Mouse (Mus musculus): ENCODE data around the gene Ap2a2. TPM values are rescaled to one million over a fixed set of nuclear protein-coding genes. Genes with fewer than 3 reads are reported as not detected.
"Not testable (repeated sequence)": the region's sequence is repeated elsewhere in the genome, so short reads cannot be mapped to it uniquely, and the experiment has no call there.

Gene Ap2a2
- total RNA-seq, 4 experiments from 2014 or later, result 54.7 to 64.8 (median 63.0) TPM

- no peak for DNase-seq (ENCODE audit: low spot score in 2 of 2)
These were observed 2.1 kb upstream of the Ap2a2 start for GRCm38 (mm10) chr7:141559726-141560325.

DNA sequence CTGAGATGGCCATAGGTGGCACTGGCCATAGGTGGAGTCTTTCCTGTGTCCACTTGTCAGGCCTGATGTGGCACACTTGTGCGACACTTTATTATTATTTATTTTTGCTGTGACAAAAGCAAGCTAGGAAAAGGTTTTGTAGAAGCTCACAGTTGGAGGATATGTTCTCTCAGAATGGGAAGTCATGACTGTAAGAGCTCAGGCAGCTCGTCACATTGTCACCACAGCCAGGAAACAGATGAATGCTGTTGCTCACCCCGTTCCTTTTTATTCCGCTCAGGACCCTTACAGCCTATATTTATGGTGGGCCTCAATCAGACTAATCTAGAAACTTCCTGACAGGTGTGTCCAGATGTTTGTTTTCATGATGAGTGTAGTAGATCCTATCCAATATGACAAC lies 1.5 kb upstream of the Ap2a2 start:
- DNase-seq (ENCODE audit: low spot score in 2 of 2), result no peak

DNA sequence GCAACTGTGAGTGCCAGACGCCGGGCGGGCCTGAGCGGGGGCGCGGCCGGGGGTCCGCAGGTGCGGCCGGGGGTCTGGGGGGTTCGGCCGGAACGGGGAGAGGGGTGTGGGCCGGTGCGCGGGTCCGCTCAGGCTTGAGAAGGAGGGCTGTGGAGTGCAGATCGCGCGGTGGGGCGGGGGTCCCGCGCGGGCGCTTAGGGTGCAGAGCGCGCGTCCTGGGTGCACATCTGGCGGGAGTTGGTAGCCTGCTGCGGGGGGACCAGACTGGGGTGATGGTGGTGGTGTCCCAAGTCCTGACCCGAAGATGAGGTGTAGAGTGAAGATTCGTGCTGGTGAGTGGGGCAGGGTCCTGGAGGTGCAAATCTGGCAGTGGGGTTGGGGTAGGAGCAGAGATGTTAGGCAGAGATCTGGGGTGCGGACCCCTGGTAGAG lies 463 bp downstream of the Ap2a2 start:
- DNase-seq (ENCODE audit: low spot score in 2 of 2), result peak in 1 of 2 experiments; percentile 30

DNA sequence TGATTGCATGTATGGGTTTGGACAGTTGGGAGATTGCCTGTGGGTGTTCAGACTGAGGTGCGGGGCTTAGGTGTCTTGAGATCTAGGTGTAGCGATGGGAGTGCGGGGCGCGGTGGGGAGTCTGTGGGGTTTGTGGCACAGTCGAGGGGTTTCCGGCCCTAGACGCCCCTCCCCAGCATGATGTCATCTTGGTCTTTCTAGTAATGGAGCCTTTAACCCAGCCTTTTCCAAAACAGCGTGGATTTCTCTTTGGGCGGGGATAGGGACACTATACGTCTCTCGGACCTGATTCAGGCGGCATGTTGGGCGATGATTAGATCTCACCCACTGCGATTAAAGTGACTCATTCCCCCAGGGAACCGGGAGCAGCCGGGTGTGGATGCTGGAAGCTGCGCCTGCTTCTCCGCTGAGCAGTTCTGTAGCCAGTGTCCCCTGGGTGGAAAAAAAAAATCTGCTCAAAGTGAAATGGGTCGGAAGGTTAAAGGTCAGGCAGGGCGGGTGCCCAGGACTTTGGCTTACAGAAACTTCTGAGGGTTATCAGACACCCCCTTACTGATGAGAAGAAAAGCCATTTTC lies 967 bp downstream of the Ap2a2 start:
- DNase-seq (ENCODE audit: low spot score in 2 of 2), result peak; percentile 43 to 46

DNA sequence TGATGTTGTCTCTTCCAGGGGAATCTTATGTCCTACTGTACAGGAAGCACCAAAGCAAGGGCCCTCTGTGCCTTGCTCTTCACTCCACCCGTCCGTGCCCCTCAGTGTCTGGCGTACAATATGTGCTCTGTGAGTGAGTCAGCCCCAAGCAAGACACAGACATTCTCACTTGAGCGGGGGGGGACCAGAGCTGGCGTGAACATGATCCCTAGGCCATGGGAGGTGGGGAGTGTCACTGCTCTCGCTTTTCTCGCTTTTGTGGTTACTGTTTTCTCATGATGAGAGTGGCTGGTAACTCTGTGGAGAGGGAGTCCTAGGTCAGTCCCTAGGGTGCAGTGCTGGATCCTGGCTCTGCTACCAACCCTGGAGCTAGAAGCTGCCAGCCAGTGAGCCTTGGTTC lies 2.6 kb downstream of the Ap2a2 start:
- no peak for DNase-seq (ENCODE audit: low spot score in 2 of 2)

GRCm38 (mm10) chr7:141566587-141566986 lies 4.6 kb downstream of the Ap2a2 start:
- no peak for DNase-seq (ENCODE audit: low spot score in 2 of 2)

DNA sequence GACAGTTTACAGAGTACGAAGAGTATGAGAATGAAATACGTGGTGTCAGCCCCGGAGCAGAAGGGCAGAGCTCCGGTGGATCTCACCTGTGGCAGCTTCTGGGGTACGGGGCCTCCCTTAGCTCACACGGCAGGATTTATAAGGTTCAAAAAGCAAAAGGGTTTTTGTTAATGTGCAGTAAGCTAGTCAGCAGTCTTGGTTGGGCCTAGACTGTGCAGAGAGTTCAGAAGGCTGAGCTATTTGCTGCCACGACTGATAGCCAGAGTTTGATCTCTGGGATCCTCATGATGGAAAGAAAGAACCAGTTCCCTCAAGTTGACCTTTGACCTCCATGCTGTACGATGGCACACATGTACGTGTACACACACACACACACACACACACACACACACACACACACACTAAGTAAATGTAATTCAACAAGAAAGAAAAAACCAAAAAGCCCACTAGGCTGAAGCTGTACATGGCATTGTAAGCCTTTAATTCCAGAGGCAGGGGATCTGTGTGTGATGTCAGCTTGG lies 7.4 kb downstream of the Ap2a2 start:
- no peak for DNase-seq (ENCODE audit: low spot score in 2 of 2)

- DNase-seq (ENCODE audit: low spot score in 2 of 2), result no peak
These were observed 7.9 kb downstream of the Ap2a2 start for GRCm38 (mm10) chr7:141569916-141570315.

DNA sequence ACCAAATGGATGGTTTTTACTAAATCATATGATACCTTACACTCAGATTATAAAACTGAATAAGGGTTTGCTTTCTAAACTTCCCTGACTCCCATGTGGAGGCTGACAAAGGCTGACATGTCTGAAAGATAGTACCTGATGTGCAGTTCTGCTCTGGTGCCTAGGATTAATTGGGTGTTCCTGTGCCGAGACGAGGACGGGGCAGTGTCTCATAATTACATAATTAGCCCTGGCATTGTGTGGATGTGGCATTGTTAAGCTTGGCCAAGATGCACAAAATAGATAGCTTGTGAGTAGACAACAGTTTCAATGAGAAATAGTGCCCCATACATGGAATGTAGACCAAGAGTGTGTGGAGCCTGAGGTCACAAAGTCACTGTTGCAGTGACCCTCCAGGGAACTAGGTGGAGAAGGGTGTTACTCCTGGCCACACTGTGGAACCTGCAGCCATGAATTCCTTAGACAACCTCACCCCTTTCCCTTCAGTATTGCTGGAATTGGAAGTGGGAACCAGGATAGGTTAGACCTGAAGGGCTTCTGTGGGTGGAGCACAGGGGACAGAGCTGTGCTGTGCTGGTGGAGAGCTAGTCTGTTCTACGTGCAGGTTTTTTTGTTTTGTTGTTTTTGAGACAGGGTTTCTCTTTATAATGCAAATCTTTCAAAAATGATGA lies 8.8 kb downstream of the Ap2a2 start:
- no peak for DNase-seq (ENCODE audit: low spot score in 2 of 2)

DNA sequence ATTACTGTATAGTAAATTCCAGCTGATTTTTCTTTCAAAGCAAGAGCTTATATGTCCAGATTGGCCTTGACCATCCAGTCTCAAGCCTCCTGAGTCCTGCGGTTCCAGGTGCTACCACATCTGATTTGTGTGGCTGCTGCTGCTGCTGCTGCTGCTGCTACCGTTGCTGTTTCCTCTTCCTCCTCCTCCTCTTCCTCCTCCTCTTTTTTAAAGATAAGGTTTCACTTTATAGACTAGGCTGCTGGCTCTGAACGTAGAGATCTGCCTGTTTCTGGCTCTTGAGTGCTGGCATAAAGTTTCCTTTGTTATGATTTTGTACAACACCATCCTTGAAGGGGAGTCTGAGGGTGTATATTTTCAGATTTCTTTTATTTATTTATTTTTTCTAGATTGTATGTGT lies 12.1 kb downstream of the Ap2a2 start:
- DNase-seq (ENCODE audit: low spot score in 2 of 2), result no peak

DNA sequence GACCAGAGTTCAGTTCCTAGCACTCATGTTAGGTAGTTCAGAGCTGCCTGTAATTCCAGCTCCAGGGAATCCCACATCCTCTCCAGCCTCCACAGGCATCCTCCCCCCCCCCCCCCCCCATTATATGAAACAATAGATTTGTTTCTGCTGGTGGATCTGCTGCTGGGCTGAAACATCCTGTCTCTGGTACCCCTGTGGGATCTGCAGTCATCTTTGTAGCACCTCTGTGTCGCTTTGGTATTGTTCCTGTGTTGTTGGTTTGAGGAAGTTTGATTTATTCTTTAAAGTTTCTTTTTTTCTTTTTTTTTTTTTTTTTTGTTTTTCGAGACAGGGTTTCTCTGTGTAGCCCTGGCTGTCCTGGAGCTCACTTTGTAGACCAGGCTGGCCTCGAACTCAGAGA lies 13.5 kb downstream of the Ap2a2 start:
- no peak for DNase-seq (ENCODE audit: low spot score in 2 of 2)

GRCm38 (mm10) chr7:141577801-141578200 lies 15.8 kb downstream of the Ap2a2 start:
- no peak for DNase-seq (ENCODE audit: low spot score in 2 of 2)

- no peak for DNase-seq (ENCODE audit: low spot score in 2 of 2)
These were observed 16.5 kb downstream of the Ap2a2 start for GRCm38 (mm10) chr7:141578511-141578910.

DNA sequence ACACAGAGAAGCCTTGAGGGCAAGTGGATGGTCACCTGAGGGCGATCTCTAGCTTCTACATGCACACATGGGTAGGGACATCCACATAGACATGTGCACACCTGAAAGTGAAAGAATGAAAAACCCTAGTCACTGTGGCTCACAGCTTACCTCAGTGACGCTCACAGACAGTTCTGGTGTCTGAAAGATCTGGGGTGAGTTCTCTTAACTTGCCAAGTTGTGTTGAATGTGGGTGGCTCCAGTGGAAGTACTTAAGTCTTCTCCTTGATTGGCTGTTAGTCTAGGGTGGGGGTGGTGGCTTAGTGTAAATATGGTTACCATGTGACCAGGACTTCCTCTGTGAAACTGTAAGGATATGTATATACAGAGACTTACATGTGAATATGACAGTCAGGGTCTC lies 17.0 kb downstream of the Ap2a2 start:
- no peak for DNase-seq (ENCODE audit: low spot score in 2 of 2)

- no peak for DNase-seq (ENCODE audit: low spot score in 2 of 2)
These were observed 19.4 kb downstream of the Ap2a2 start for GRCm38 (mm10) chr7:141581323-141581722.

DNA sequence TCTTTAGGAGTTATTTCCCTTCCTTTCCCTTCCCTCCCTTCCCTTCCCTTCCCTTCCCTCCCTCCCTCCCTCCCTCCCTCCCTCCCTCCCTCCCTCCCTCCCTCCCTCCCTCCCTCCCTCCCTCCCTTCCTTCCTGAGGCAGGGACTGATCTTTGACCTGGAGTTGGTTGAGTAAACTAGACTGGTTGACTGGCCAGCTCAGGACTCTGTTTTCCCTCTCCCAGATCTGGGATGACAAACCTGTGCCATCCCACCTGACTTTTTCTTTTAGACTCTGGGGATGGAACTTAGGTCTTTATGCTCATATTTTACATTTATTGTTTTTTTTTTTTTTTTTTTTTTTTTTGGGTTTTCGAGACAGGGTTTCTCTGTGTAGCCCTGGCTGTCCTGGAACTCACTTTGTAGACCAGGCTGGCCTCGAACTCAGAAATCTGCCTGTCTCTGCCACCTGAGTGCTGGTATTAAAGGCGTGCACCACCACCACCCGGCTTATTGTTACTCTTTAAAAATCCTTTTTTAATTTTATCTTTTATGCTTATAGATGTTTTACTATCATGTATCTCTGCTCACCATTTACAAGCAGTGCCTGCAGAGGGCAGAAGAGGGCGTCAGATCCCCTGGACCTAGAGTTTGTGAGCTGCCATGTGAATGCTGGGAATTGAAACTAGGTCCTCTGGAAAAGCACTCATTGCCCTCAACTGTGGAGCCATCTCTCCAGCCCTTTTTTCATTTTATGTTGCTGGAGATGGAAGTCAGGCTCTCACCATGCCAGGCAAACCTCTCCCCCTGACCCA lies 22.3 kb downstream of the Ap2a2 start:
- no peak for DNase-seq (ENCODE audit: low spot score in 2 of 2)

GRCm38 (mm10) chr7:141585288-141585687 lies 23.3 kb downstream of the Ap2a2 start:
- no peak for DNase-seq (ENCODE audit: low spot score in 2 of 2)

- no peak for DNase-seq (ENCODE audit: low spot score in 2 of 2)
These were observed 23.9 kb downstream of the Ap2a2 start for GRCm38 (mm10) chr7:141585881-141586280.

- DNase-seq (ENCODE audit: low spot score in 2 of 2), result no peak
These were observed 26.9 kb downstream of the Ap2a2 start for GRCm38 (mm10) chr7:141588890-141589289.

GRCm38 (mm10) chr7:141590249-141590648 lies 28.3 kb downstream of the Ap2a2 start:
- not testable (repeated sequence) for DNase-seq (ENCODE audit: low spot score in 2 of 2)

DNA sequence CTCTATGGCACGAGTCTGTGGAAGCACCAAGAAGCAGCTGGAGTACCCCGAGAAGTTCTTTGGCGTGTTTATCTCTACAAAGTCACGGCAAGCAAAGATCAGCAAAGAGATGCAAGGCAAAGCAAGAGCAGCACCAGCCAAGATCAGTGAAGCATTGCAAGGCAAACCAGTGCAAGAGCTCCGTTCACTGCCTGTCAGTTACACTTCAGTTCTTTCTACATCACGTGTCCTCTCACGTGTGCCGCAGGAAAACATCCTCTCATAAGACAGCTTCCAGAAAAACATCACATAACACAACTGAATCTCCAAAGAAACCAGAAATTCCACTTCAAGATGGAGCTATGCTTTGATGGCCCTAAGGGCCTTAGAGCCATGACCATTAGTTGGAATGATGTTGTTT lies 29.0 kb downstream of the Ap2a2 start:
- no peak for DNase-seq (ENCODE audit: low spot score in 2 of 2)

GRCm38 (mm10) chr7:141592096-141592495 lies 30.1 kb downstream of the Ap2a2 start:
- DNase-seq (ENCODE audit: low spot score in 2 of 2), result no peak

Measured in gastrocnemius, adult 8-10 months (tissue).